Mouse (Mus musculus) erythroblast, embryonic 14.5 days (primary cell): ENCODE measurements around the gene Itih4. TPM values are rescaled to one million over a fixed set of nuclear protein-coding genes. Genes with fewer than 3 reads are reported as not detected.

Experiments used
- H3K27me3 ChIP-seq: 2 replicates; pipeline ENCODE4 v1.6.1; 2012; ENCODE audit warnings: inconsistent platforms; ENCODE audit not compliant: control insufficient read depth
- H3K36me3 ChIP-seq: 2 replicates; pipeline ENCODE4 v1.6.1; 2012; ENCODE audit warnings: mild to moderate bottlenecking, inconsistent platforms; ENCODE audit not compliant: control insufficient read depth
- H3K4me1 ChIP-seq: 2 replicates; pipeline ENCODE4 v1.6.1; 2012; ENCODE audit warnings: inconsistent platforms; ENCODE audit not compliant: control insufficient read depth
- H3K4me3 ChIP-seq: replicated peaks from 2 replicates; pipeline ENCODE3; 2012; ENCODE audit warnings: moderate library complexity, mild to moderate bottlenecking, inconsistent platforms
- H3K9me3 ChIP-seq: 2 replicates; pipeline ENCODE4 v1.6.1; 2012; ENCODE audit warnings: low read length, inconsistent platforms, mixed read lengths; ENCODE audit not compliant: control insufficient read depth
- GATA1 ChIP-seq: IDR thresholded peaks from 2 replicates; pipeline ENCODE4 v1.6.1; 2012; ENCODE audit warnings: low read length, inconsistent platforms, mixed read lengths
- TAL1 ChIP-seq: IDR thresholded peaks from 3 replicates; pipeline ENCODE4 v1.6.1; 2012; ENCODE audit warnings: low read length, inconsistent platforms, mixed read lengths
- polyA plus RNA-seq: library from polyadenylated mRNA; stranded (reverse); fragments of >175 nt; gene quantifications from 2 replicates; pipeline ENCODE4 v1.2.3, GENCODE M21; 2012

The Itih4 gene
- polyA plus RNA-seq, 1 experiment = 0.02 TPM

DNA sequence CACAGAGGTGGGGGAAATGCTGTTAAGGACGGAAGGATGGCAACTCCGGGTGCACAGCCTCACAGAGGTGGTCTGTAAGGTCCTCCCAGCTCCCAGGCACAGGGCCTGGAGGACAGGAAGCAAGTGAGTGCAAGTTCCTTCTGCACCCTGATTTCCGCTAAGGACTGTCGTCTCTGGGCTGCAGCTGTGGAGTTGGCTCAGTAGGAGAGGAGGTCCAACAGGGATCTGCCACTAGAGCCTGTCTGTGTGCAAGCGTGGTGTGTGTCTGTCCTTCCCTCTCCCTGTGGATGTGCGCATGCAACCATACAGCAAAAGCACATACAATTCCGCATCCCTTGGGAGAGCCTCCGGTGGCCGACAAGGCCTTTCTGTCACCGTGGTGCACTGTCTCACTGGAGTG, 9.8 kb upstream of the Itih4 start:
- Histone ChIP-seq H3K36me3 (peaks cover 44% of the 10 kb centered on the region), H3K4me1 (peaks cover 15% of the 10 kb centered on the region), H3K4me3 (no peak overlapping the region), H3K27me3 (no peaks in the 10 kb centered on the region), H3K9me3 (no peaks in the 10 kb centered on the region)
- TF ChIP-seq TAL1 (no peak), GATA1 (no peak)

DNA sequence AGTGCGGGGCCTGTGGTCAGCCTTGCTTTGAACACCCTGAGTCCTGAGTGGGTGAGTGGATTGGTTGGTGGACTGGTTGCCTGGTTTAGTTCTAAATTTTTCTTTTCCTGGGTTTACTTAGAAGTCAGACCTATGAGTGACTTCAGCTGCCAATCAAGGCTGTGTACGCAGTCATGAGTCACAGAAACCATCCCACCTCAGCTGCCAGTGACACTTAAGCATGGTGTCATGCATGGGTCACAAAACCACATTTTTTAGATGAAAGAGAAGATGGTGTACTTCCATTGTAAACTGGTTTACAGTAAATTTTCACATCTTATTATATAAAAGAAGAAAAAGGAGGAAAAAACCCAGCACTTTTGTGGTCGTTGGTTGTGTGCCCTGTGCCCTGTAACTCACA, 8.4 kb upstream of the Itih4 start:
- H3K9me3 ChIP-seq = no peaks in the 10 kb centered on the region
- H3K4me3 ChIP-seq = no peak overlapping the region
- peaks cover 15% of the 10 kb centered on the region for H3K4me1 ChIP-seq
- no peaks in the 10 kb centered on the region for H3K27me3 ChIP-seq
- H3K36me3 ChIP-seq = peaks cover 38% of the 10 kb centered on the region
- TF ChIP-seq TAL1 (no peak), GATA1 (no peak)

DNA sequence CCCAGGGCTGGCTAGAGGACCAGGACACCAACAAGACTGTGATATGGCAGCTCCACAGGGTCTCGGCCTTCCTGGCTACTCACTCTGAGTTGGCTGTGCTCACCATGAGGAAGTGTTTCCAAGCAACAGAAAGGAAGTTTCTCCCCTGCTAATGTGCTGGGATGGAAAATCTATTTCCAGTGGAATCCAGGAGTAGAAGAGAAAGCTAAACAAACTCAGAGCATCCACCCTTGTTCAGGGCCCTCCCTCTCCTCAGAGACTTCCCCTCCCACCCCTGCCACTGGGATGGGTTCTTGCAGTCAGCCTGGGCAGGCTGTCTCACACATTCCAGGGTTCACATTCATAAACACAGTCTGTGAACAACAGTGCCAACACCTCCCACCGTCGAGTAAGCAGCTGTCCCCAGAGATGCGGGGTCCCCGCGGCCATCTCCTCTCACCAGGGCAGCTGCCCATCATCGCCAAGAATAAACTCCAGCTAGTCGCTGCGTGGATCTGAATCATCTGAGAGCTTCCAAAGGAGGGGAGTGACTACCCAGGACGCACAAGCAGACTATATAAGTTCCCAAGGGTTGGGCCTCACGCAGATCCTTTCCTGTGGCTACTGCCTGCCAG, 7.2 kb upstream of the Itih4 start, which contains the start of gene Mustn1:
Gene Mustn1, plus strand, starts transcription at position 243 of the 614 bp plus-strand sequence.
- H3K4me3 ChIP-seq = no peak within 1 kb of the TSS
- H3K27me3 ChIP-seq = no peaks in the 10 kb centered on the region
- no peak for TF ChIP-seq GATA1
- TF ChIP-seq TAL1 = no peak
- H3K36me3 ChIP-seq = peaks cover 26% of the 10 kb centered on the region
- no peaks in the 10 kb centered on the region for H3K9me3 ChIP-seq
- peaks cover 15% of the 10 kb centered on the region for H3K4me1 ChIP-seq

DNA sequence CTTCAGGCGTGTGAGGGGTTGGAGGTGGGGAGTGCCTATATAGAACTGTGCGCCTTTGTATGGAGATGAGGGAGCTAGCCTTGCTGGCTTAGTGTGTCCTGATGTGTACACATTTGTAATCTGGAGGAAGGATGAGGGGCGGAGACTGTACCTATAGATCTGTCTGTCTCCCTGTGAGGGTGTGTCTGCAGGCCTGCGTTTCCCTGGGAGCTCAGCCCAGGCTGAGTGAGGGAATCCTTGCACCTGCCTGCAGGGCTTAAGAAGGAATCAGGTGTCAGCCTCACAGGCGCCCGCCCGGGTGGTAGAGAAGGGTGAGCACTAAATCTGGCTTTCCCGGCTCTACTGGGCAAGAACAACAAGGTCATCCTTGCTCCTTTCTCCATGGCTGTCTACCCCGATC, 6.5 kb upstream of the Itih4 start:
- TF ChIP-seq GATA1 = no peak
- no peak for TF ChIP-seq TAL1
- H3K36me3 ChIP-seq = peaks cover 20% of the 10 kb centered on the region
- H3K9me3 ChIP-seq = no peaks in the 10 kb centered on the region

DNA sequence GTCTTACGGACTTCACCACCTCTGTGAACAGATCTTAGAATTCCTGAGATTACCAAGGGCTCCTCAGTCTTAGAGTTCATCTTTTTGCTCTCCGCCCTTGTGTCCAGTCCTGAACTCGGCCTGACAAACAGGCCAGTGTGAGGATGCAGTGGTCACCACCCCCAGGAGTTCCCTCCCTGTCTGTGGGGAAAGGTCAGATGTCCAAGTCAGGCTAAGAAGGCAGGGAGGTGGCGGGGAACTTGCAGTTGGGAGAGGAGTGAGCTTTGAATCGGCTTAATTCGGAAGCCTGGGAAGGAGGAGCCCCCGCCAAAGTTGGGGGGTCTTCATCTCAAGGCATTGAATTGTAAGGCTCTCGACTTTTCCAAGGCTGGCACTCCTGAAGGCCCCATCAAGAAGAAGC, 6.0 kb upstream of the Itih4 start:
- TF ChIP-seq TAL1 = no peak
- TF ChIP-seq GATA1 = no peak
- no peak overlapping the region for H3K4me3 ChIP-seq
- peaks cover 8% of the 10 kb centered on the region for H3K4me1 ChIP-seq
- no peaks in the 10 kb centered on the region for H3K9me3 ChIP-seq
- peaks cover 18% of the 10 kb centered on the region for H3K36me3 ChIP-seq
- H3K27me3 ChIP-seq = no peaks in the 10 kb centered on the region

More for the DNA sequence above, 6.5 kb upstream of the Itih4 start:
- Histone ChIP-seq H3K4me1 (peaks cover 11% of the 10 kb centered on the region), H3K27me3 (no peaks in the 10 kb centered on the region), H3K4me3 (no peak overlapping the region)

DNA sequence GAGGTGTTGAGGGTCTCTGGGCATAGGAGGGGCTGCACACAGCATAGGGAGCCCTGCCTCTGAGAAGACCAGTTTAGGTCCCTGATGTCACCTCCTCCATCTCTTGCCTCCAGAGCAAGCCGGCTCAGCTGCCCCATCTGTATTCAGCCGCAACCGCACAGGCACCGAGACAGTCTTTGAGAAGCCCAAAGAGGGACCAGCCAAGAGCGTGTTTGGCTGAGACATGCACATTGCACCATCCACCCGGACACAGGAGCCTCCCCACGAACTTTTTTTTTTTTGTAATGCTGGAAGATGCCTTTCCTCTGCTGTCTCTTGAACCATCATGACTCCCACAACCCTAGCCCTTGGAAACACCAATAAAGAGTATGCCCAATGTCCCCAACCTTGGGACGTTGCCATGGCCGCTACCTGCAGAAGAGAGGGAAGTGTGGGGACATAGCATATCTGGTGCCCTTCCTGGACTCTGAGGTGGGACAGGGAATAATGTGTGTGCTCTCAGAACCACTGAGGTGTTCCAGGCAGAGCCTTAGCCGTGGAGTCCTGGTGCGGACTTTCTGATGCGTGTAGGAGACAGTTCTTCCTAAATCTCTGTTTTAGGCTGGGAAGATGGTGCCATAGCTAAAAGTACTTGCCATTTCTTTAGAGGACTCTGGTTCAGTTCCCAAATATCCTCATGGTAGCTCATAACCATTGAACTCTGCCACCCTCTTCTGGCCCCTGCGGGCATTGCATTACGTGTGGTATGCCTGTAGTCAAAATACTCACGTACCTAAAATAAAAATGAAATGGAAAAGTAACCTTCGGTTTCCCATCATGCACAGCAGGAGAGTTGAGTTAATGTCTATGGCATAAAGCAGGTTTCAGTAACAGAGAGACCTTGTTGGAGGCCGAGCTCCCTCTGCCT, 5.2 kb upstream of the Itih4 start:
- no peak for TF ChIP-seq GATA1
- no peak for TF ChIP-seq TAL1
- no peaks in the 10 kb centered on the region for H3K27me3 ChIP-seq
- peaks cover 10% of the 10 kb centered on the region for H3K36me3 ChIP-seq
- H3K4me3 ChIP-seq = no peak overlapping the region
- H3K4me1 ChIP-seq = no peaks in the 10 kb centered on the region; the same call in 1 of the 2 replicates
- no peaks in the 10 kb centered on the region for H3K9me3 ChIP-seq

DNA sequence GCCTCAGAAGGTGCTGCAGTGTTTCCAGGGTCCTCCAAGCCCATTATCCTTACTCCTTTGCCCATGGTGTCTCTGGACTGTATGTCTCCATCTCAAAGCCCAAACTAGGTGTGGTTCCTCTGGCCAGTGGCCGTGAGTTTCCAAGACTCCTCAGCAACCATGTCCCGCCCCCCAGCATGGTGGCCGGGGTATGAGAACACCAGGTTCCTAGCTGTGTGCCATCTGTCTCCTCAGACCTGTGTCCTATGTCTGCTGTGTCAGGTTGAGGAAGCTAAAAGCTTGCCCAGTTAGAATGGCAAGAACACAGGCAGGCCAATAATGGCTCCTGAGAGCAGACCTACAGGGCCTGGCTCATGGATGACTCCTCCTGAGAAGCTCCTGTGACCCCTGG, 4.6 kb upstream of the Itih4 start:
- H3K4me1 ChIP-seq = no peaks in the 10 kb centered on the region

DNA sequence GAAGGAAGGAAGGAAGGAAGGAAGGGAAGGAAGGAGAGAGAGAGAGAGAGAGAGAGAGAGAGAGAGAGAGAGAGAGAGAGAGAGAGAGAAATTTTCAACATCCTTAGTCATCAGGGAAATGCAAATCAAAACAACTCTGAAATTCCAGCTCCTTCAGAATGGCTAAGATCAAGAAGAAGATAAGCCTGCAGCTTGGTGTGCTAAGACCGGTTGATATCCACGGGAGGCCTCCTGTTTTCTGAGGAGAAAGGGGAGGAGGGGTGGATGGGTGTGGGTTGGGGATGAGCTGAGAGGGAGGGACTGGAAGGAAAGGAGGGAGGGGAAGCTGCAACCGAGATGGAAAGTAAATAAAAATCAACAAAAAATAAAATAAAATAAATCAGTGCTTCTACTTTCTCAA, 978 bp upstream of the Itih4 start:
- TF ChIP-seq GATA1 (no peak), TAL1 (no peak)
- Histone ChIP-seq H3K9me3 (no peaks in the 10 kb centered on the region), H3K27me3 (no peaks in the 10 kb centered on the region), H3K4me1 (no peaks in the 10 kb centered on the region; the same call in 1 of the 2 replicates), H3K4me3 (no peak overlapping the region), H3K36me3 (peaks cover 1% of the 10 kb centered on the region; the same call in 1 of the 2 replicates)

More for the DNA sequence above, 4.6 kb upstream of the Itih4 start:
- TF ChIP-seq TAL1 (no peak), GATA1 (no peak)
- H3K36me3 ChIP-seq = peaks cover 4% of the 10 kb centered on the region
- H3K4me3 ChIP-seq = no peak overlapping the region
- H3K27me3 ChIP-seq = no peaks in the 10 kb centered on the region
- H3K9me3 ChIP-seq = no peaks in the 10 kb centered on the region

DNA sequence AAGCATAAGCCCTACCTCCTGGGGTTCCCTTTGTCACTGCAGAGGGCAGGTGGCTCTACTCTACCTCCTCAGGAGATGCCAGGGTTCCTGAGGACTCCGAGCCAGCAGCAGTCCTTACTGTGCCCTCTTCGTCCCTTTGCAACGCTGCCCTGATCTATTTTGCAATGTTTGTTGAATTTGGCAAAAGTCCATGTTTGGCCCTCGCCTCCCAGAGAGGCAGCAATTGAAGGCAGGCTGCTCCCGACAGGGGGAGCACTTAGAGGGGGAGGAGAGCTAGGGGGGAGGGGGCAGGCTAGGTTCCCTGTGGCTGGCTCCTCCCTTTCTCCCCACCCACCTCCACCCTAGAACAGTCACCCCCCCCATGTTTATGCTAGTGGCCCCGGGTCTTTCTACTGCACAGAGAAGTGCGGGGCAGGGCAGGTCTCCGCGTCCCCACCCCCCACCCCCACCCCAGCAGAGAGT, 2.0 kb downstream of the Itih4 start:
- TF ChIP-seq TAL1 (no peak), GATA1 (no peak)
- Histone ChIP-seq H3K36me3 (peaks cover 6% of the 10 kb centered on the region; the same call in 1 of the 2 replicates), H3K9me3 (no peaks in the 10 kb centered on the region), H3K27me3 (no peaks in the 10 kb centered on the region), H3K4me1 (no peaks in the 10 kb centered on the region; the same call in 1 of the 2 replicates), H3K4me3 (no peak overlapping the region)
